Mouse (Mus musculus) liver, embryonic 14.5 days (tissue): ENCODE measurements around the gene Qdpr.

ENCODE experiments used
- CTCF ChIP-seq: IDR thresholded peaks from 2 replicates; pipeline ENCODE4 v1.5.1; 2016; ENCODE audit warnings: antibody characterized with exemption, low read depth, control low read depth
- EP300 ChIP-seq: IDR thresholded peaks from 2 replicates; pipeline ENCODE4 v1.6.1; 2016; ENCODE audit warnings: antibody characterized with exemption, low read depth

DNA sequence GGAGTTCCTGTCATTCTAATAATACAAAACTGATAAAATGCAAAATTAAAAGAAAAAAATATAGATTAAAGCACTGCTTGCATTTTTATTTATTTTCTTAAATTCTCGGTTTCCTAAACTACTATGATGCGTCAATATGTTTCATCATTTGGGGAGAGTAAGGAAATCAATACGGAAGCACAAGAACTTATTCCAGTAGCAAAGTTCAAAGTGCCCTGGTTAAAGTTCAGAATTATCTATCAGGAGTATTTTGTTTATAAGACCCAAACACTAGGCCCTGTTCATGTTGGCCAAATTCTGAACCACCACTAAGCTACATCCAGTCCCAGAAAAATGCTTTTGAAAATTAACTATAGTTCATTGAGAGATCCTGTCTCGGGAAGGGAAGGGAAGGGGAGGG, 24.7 kb upstream of the Qdpr start:
- TF ChIP-seq EP300 (no peak), CTCF (no peak)
